Mouse (Mus musculus): ENCODE measurements at regions not wholly inside any gene's neighbourhood (a gene's known extent, or its start where the extent isn't known, plus 50 kb on each side); places are given as distances from the start of the nearest gene placed in this dataset.

- Histone ChIP-seq H3K36me3 (ENCODE audit: inconsistent target) (no peaks in the 10 kb centered on the region), H3K79me2 (ENCODE audit: inconsistent target) (no peaks in the 10 kb centered on the region), H3K27ac (no peak overlapping the region), H3K4me3 (ENCODE audit: inconsistent target) (no peak overlapping the region)
- 100% methylated on average over 2 of the region's 2 CpGs for WGBS (ENCODE audit: missing documents)
Measured at GRCm38 (mm10) chr8:25340729-25341128, 516.6 kb upstream of the Adam5 start.

- no peaks in the 10 kb centered on the region for H3K79me2 ChIP-seq (ENCODE audit: inconsistent target)
- 80% methylated on average over 8 of the region's 8 CpGs for WGBS (ENCODE audit: missing documents)
- H3K4me3 ChIP-seq (ENCODE audit: inconsistent target): no peak overlapping the region
- no peaks in the 10 kb centered on the region for H3K36me3 ChIP-seq (ENCODE audit: inconsistent target)
- H3K27ac ChIP-seq: no peak overlapping the region
Measured at GRCm38 (mm10) chr8:25332120-25332607, 508.0 kb upstream of the Adam5 start.

DNA sequence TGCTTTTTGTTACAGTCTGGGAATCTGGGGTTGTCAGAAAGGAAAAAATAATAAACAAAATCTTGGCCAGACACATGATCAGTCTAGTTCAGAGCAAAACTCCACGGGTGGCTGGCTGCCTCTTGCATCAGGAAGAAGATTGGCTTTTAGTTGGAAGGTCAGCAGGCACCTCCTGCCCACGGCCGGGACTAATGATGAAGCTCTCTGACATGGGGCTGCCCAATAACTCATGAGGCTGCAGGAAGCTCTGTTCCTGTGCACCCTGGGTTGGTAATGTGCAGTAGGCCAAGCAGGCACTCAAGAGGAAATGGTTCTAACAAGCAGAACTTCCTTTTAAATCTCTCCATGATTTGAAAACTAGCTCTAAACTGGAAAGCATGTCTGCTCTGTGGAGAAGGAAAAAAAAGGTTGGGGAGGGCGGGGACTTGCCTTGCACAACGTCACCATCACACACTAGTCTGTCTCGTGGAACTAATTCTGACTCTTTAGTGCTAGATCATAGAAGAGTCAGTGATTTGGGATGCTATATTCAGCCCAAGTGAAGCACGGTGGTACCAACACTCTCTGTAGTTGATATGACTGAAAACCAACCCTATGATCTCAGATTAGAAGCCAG lies 507.1 kb upstream of the Adam5 start:
- 4% methylated on average over 7 of the region's 7 CpGs for WGBS (ENCODE audit: missing documents)
- Histone ChIP-seq H3K36me3 (ENCODE audit: inconsistent target) (no peaks in the 10 kb centered on the region), H3K27ac (no peak overlapping the region), H3K79me2 (ENCODE audit: inconsistent target) (no peaks in the 10 kb centered on the region), H3K4me3 (ENCODE audit: inconsistent target) (no peak overlapping the region)

DNA sequence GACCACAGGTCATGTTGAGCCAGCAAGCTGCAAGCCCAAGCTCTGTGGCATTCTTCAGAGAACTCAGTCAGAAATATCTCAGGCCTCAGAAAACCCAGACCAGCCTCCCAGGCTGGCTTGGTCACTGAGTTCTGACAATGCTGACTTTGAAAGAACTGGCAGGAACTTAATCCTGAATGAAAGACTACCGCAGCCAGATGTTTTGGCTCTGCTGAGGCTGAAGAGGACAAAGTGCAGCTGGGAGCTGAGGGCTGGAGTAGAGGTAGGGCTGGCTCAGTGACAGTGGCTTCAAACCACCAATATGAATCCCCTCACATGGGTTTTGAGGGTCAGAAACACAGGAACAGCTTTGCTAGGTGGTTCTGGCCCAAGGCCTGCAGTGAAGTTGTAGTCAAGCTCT lies 505.6 kb upstream of the Adam5 start:
- 100% methylated on average over 1 of the region's 1 CpGs for WGBS (ENCODE audit: missing documents)
- Histone ChIP-seq H3K79me2 (ENCODE audit: inconsistent target) (no peaks in the 10 kb centered on the region), H3K36me3 (ENCODE audit: inconsistent target) (no peaks in the 10 kb centered on the region), H3K27ac (no peak overlapping the region), H3K4me3 (ENCODE audit: inconsistent target) (no peak overlapping the region)

DNA sequence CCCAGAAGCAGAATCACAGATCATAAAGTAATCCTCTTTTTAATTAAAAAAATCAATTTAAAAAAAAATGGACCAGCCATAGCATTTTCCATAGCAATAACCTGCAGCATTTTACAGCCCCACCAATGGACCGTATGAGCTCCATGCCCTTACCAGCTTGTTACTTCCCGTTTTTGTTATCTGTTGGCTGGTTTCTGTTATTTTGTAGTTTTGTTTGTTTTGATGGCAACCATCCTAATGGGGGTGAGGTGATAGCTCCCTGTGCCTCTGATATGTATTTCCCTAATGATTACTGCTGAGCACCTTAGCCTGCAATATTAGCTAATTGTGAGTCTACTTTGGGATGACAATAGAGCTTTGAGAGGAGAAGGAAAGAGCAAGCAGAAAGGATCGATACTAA lies 504.1 kb upstream of the Adam5 start:
- H3K79me2 ChIP-seq (ENCODE audit: inconsistent target): no peaks in the 10 kb centered on the region
- WGBS (ENCODE audit: missing documents): 56% methylated on average over 3 of the region's 3 CpGs
- no peak overlapping the region for H3K4me3 ChIP-seq (ENCODE audit: inconsistent target)
- no peak overlapping the region for H3K27ac ChIP-seq
- H3K36me3 ChIP-seq (ENCODE audit: inconsistent target): no peaks in the 10 kb centered on the region

DNA sequence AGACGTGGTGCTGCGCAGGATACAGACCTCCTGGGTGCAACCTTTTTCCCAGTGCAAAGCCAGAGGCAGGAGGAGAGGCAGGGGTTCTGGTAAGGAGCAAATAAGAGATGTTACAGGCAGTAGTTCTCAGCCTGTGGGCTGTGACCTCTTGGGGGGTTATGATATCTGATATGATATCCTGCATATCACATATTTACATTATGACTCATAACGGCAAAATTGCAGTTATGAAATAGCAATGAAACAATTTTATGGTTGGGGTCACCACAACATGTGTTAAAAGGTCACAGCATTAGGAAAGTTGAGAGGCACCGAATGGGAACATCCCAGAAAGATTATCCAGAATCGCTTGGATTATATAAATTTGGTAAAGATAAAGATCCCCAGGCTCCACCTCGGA lies 502.8 kb upstream of the Adam5 start:
- Histone ChIP-seq H3K79me2 (ENCODE audit: inconsistent target) (no peaks in the 10 kb centered on the region), H3K4me3 (ENCODE audit: inconsistent target) (no peak overlapping the region)
- 94% methylated on average over 6 of the region's 6 CpGs for WGBS (ENCODE audit: missing documents)

DNA sequence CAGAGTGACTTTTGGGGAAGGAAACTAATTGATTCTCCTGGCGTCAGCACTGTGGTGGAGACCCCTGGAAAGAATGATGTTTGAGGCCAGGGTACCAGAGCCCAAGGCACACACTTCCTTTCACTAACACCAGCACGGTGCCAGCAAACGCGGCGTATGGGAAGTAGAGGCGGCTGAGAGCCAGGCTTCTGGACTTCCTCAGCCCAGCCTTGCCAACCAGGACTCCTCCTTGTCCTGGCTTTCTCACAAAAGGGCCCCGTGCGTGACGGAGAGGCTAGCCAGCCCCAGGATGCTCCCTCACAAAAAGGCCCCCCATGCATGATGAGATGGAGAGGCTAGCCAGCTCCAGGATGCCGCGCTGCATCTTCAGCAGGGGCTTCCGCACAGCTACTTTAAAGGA lies 502.1 kb upstream of the Adam5 start:
- Histone ChIP-seq H3K36me3 (ENCODE audit: inconsistent target) (no peaks in the 10 kb centered on the region), H3K79me2 (ENCODE audit: inconsistent target) (no peaks in the 10 kb centered on the region), H3K4me3 (ENCODE audit: inconsistent target) (no peak overlapping the region), H3K27ac (no peak overlapping the region)
- WGBS (ENCODE audit: missing documents): 37% methylated on average over 12 of the region's 12 CpGs

More for the DNA sequence above, 502.8 kb upstream of the Adam5 start:
- H3K36me3 ChIP-seq (ENCODE audit: inconsistent target): no peaks in the 10 kb centered on the region
- H3K27ac ChIP-seq: no peak overlapping the region

- Histone ChIP-seq H3K27ac (no peak overlapping the region), H3K4me3 (ENCODE audit: inconsistent target) (no peak overlapping the region), H3K36me3 (ENCODE audit: inconsistent target) (no peaks in the 10 kb centered on the region), H3K79me2 (ENCODE audit: inconsistent target) (no peaks in the 10 kb centered on the region)
- WGBS (ENCODE audit: missing documents): 96% methylated on average over 9 of the region's 9 CpGs
Measured at GRCm38 (mm10) chr8:25324731-25325130, 500.6 kb upstream of the Adam5 start.

DNA sequence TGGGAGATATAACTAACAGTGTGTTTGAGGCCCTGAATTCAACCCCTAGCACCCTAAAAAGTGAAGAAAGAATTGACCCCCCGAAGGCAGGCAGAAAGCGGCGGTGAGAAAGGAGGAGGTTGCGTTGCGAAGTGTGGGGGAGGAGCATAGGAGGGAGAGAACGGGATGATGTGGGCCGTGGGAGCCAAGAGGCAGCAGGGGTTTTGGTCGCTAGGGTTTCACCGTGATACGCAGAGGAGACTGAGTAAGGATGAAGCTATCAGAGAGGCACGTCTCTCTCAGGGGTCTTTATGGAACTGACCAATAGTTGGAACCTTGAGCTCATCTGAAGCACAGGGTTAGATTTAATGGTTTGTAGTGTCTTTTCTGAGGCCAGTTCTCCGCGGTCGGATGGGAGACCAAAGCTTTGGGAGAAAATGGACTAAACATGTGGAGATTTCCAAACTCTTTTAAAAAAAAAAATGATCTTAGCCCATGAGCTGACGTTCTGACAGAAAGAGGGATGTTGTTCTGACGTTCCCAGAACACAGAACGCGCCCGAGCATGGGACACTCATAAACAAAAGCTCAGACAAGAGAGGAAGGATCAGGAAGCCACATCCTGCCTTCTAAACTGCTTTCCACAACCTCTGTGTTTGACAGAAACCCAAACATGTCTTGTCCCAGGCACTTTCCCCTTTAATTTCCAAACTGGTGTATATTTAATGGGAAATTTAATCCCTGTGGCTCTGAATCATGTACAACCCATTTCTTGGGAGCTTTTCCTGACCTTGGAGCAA lies 499.7 kb upstream of the Adam5 start:
- Histone ChIP-seq H3K36me3 (ENCODE audit: inconsistent target) (no peaks in the 10 kb centered on the region), H3K4me3 (ENCODE audit: inconsistent target) (no peak overlapping the region), H3K79me2 (ENCODE audit: inconsistent target) (no peaks in the 10 kb centered on the region), H3K27ac (no peak overlapping the region)
- WGBS (ENCODE audit: missing documents): 84% methylated on average over 19 of the region's 19 CpGs

- no peaks in the 10 kb centered on the region for H3K79me2 ChIP-seq (ENCODE audit: inconsistent target)
- H3K27ac ChIP-seq: no peak overlapping the region
- no peak overlapping the region for H3K4me3 ChIP-seq (ENCODE audit: inconsistent target)
- 88% methylated on average over 2 of the region's 4 CpGs for WGBS (ENCODE audit: missing documents)
- H3K36me3 ChIP-seq (ENCODE audit: inconsistent target): no peaks in the 10 kb centered on the region
Measured at GRCm38 (mm10) chr8:25316383-25316782, 492.2 kb upstream of the Adam5 start.

GRCm38 (mm10) chr8:25311811-25312533 lies 487.8 kb upstream of the Adam5 start:
- H3K79me2 ChIP-seq (ENCODE audit: inconsistent target): no peaks in the 10 kb centered on the region
- no peak overlapping the region for H3K27ac ChIP-seq
- no peaks in the 10 kb centered on the region for H3K36me3 ChIP-seq (ENCODE audit: inconsistent target)
- 75% methylated on average over 12 of the region's 12 CpGs for WGBS (ENCODE audit: missing documents)
- H3K4me3 ChIP-seq (ENCODE audit: inconsistent target): no peak overlapping the region

DNA sequence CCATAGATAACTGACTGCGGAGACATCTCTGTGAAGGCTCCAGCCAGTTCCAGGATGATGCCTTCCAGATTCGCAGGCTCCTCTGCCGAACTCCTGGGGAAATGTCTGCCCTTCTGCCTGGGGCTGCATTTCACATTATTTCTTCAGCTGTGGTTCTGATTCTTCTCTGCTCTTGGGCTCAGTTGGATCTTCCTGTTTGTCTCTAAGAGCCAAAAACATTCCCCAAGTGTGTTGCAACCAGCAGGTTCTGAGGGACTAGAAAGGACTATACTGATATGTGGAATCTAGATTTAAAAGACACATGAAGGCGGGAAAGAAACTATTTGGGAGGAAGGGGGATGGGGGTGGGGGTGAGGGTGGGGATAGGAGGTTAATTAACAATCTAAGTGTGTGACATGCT lies 483.8 kb upstream of the Adam5 start:
- Histone ChIP-seq H3K79me2 (ENCODE audit: inconsistent target) (no peaks in the 10 kb centered on the region), H3K36me3 (ENCODE audit: inconsistent target) (no peaks in the 10 kb centered on the region), H3K4me3 (ENCODE audit: inconsistent target) (no peak overlapping the region), H3K27ac (no peak overlapping the region)
- WGBS (ENCODE audit: missing documents): 96% methylated on average over 4 of the region's 4 CpGs

- 98% methylated on average over 11 of the region's 11 CpGs for WGBS (ENCODE audit: missing documents)
- H3K36me3 ChIP-seq (ENCODE audit: inconsistent target): no peaks in the 10 kb centered on the region
- no peak overlapping the region for H3K27ac ChIP-seq
- H3K4me3 ChIP-seq (ENCODE audit: inconsistent target): no peak overlapping the region
- no peaks in the 10 kb centered on the region for H3K79me2 ChIP-seq (ENCODE audit: inconsistent target)
Measured at GRCm38 (mm10) chr8:25307511-25307910, 483.3 kb upstream of the Adam5 start.

DNA sequence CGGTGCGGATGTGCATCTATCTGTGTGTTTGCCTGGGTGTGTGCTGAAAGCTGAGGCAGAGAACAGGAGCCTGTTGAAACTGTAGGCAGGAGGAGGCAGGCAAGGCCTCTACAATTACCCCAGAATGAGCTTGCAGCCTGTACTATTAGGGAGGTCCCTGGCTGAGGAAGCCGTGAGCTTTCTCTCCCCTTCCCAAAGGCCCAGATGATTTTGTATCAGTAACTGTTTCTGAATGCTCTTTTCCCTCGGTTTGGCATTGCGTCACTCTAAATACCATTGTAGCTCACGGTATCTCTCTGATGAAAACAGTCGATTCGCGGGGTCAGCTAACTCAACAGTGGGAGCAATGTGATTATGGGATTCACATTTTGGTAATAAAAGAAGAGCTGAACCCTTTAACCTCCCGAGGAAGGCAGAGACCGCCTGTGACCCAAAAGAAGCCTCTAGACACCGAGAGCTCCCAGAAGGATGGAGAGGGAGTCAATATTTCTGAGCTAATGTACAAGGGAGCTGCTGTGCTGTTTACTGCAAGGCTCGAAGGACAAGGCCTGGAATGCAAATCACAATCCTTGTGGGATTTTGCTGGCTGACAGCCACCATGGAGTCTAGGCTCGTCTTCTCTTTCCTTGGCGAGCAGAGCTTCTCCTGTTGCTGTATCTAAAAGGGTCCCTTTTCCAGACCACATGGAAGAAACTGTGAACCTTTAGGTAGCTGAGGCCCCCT lies 482.8 kb upstream of the Adam5 start:
- Histone ChIP-seq H3K79me2 (ENCODE audit: inconsistent target) (no peaks in the 10 kb centered on the region), H3K4me3 (ENCODE audit: inconsistent target) (no peak overlapping the region), H3K27ac (no peak overlapping the region), H3K36me3 (ENCODE audit: inconsistent target) (no peaks in the 10 kb centered on the region)
- WGBS (ENCODE audit: missing documents): 85% methylated on average over 14 of the region's 15 CpGs

Data from macrophage (primary cell).